Mouse (Mus musculus): ENCODE measurements around the gene Wdfy3. TPM values are rescaled to one million over a fixed set of nuclear protein-coding genes. Genes with fewer than 3 reads are reported as not detected.
"Not testable (repeated sequence)": the region's sequence is repeated elsewhere in the genome, so short reads cannot be mapped to it uniquely, and the experiment has no call there.

Gene Wdfy3
- 43.3 TPM in 2 replicates for polyA plus RNA-seq (2016; fragmentation: Nextera tagmentation; extraction: Ambion mirVana)

GRCm38 (mm10) chr5:102069767-102070413 lies at the start of gene Wdfy3:
Gene Wdfy3, minus strand, starts transcription at chr5:102069921.
- peak within 1 kb of the TSS; percentile 99 for H3K27ac ChIP-seq (replicated peaks)
- no peaks in the 10 kb centered on the region for H3K27me3 ChIP-seq
- peaks cover 43% of the 10 kb centered on the region for H3K4me1 ChIP-seq
- H3K4me3 ChIP-seq, result peak within 1 kb of the TSS; percentile 94
- WGBS, result under 1% methylated on average over 48 of the region's 62 CpGs
- no peaks in the 10 kb centered on the region; the same call in 1 of the 2 replicates for H3K36me3 ChIP-seq
- peak within 1 kb of the TSS; percentile 99 for H3K9ac ChIP-seq (replicated peaks)
- ATAC-seq (ENCODE audit: low FRiP score, low read depth), result peak; percentile 87
- H3K4me2 ChIP-seq (replicated peaks), result peak within 1 kb of the TSS; percentile 64
- no peaks in the 10 kb centered on the region for H3K9me3 ChIP-seq

DNA sequence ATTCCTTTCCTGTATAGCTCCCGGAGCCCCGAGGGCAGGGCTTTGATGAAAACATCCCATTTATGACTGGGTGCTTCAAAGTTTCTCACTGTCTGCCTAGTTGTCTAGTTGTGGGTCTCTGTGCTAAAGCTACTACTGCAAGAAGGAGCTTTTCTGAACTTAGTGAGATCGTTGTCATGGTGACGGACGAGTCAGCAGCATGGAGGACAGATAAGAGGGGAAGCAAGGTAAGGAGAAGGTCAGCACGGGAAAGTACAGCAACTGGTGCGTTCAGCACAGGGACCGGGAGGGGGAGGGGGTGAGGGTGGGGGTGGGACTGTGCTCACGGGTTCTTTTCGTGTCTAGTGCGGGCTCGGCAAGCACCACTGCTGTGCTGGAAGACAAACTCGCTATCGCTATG lies 43.3 kb upstream of the Wdfy3 start:
- H3K4me1 ChIP-seq, result peaks cover 14% of the 10 kb centered on the region
- H3K36me3 ChIP-seq, result no peaks in the 10 kb centered on the region
- H3K27me3 ChIP-seq, result no peaks in the 10 kb centered on the region
- no peak overlapping the region for H3K4me3 ChIP-seq
- no peaks in the 10 kb centered on the region for H3K9me3 ChIP-seq
- ATAC-seq (ENCODE audit: low FRiP score, low read depth), result no peak
- 65% methylated on average over 14 of the region's 14 CpGs for WGBS
- no peak overlapping the region for H3K9ac ChIP-seq (replicated peaks)
- no peak overlapping the region for H3K27ac ChIP-seq (replicated peaks)
- H3K4me2 ChIP-seq (replicated peaks), result no peak overlapping the region

GRCm38 (mm10) chr5:102112034-102112433 lies 42.3 kb upstream of the Wdfy3 start:
- Histone ChIP-seq H3K36me3 (no peaks in the 10 kb centered on the region), H3K9ac (replicated peaks) (no peak overlapping the region), H3K4me2 (replicated peaks) (no peak overlapping the region), H3K4me1 (peaks cover 14% of the 10 kb centered on the region), H3K27ac (replicated peaks) (no peak overlapping the region), H3K9me3 (no peaks in the 10 kb centered on the region), H3K4me3 (no peak overlapping the region), H3K27me3 (no peaks in the 10 kb centered on the region)
- 76% methylated on average over 7 of the region's 7 CpGs for WGBS
- no peak for ATAC-seq (ENCODE audit: low FRiP score, low read depth)

GRCm38 (mm10) chr5:102110031-102110430 lies 40.3 kb upstream of the Wdfy3 start:
- Histone ChIP-seq H3K27ac (replicated peaks) (peak overlapping the region; percentile 54), H3K4me3 (no peak overlapping the region), H3K4me1 (peaks cover 13% of the 10 kb centered on the region), H3K9me3 (no peaks in the 10 kb centered on the region), H3K27me3 (no peaks in the 10 kb centered on the region), H3K36me3 (no peaks in the 10 kb centered on the region), H3K9ac (replicated peaks) (no peak overlapping the region), H3K4me2 (replicated peaks) (no peak overlapping the region)
- ATAC-seq (ENCODE audit: low FRiP score, low read depth), result peak; percentile 73
- WGBS, result 57% methylated on average over 7 of the region's 7 CpGs

GRCm38 (mm10) chr5:102105919-102106318 lies 36.2 kb upstream of the Wdfy3 start:
- WGBS, result 72% methylated on average over 3 of the region's 3 CpGs
- Histone ChIP-seq H3K4me3 (no peak overlapping the region), H3K9ac (replicated peaks) (no peak overlapping the region), H3K27me3 (no peaks in the 10 kb centered on the region), H3K4me2 (replicated peaks) (no peak overlapping the region), H3K4me1 (peaks cover 7% of the 10 kb centered on the region; the same call in 1 of the 2 replicates), H3K36me3 (no peaks in the 10 kb centered on the region), H3K27ac (replicated peaks) (no peak overlapping the region), H3K9me3 (no peaks in the 10 kb centered on the region)
- peak; percentile 65; the same call in 1 of the 2 replicates for ATAC-seq (ENCODE audit: low FRiP score, low read depth)

GRCm38 (mm10) chr5:102101815-102102214 lies 32.1 kb upstream of the Wdfy3 start:
- 80% methylated on average over 1 of the region's 1 CpGs for WGBS
- H3K9ac ChIP-seq (replicated peaks); H3K27me3 ChIP-seq; H3K9me3 ChIP-seq; H3K4me2 ChIP-seq (replicated peaks); H3K36me3 ChIP-seq; ATAC-seq (ENCODE audit: low FRiP score, low read depth); H3K4me3 ChIP-seq: not testable (repeated sequence)
- H3K4me1 ChIP-seq, result peaks cover 17% of the 10 kb centered on the region
- H3K27ac ChIP-seq (replicated peaks), result 0 out of 2 replicates have a peak overlapping the region, but pooled peaks have one; percentile 83

- peak; percentile 87 for ATAC-seq (ENCODE audit: low FRiP score, low read depth)
- H3K9me3 ChIP-seq, result no peaks in the 10 kb centered on the region
- no peaks in the 10 kb centered on the region for H3K27me3 ChIP-seq
- H3K9ac ChIP-seq (replicated peaks), result peak overlapping the region; percentile 28; the same call in 1 of the 2 replicates
- H3K4me2 ChIP-seq (replicated peaks), result peak overlapping the region; percentile 47
- H3K36me3 ChIP-seq, result no peaks in the 10 kb centered on the region
- peak overlapping the region; percentile 12; the same call in 1 of the 2 replicates for H3K4me3 ChIP-seq
- WGBS, result 27% methylated on average over 21 of the region's 21 CpGs
- H3K27ac ChIP-seq (replicated peaks), result peak overlapping the region; percentile 83
- H3K4me1 ChIP-seq, result peaks cover 16% of the 10 kb centered on the region
These were observed 30.8 kb upstream of the Wdfy3 start for GRCm38 (mm10) chr5:102100246-102101241.

DNA sequence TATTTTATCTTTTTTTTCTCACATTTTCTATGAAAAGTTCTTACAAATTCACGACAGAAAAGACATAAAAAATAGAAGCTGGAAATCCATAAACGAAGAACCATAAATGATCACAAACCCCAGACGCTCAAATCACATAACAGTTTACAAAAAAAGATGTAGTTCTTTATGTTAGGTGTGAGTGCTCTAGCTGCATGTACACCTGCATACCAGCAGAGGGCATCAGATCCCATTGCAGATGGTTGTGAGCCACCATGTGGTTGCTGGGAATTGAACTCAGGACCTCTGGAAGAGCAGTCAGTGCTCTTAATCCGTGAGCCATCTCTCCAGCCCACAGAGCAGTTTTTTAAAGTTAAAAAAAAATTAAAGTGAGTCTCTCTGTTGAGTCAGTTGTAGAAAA lies 25.9 kb upstream of the Wdfy3 start:
- Histone ChIP-seq H3K36me3 (no peaks in the 10 kb centered on the region), H3K9me3 (no peaks in the 10 kb centered on the region), H3K4me3 (no peak overlapping the region), H3K27ac (replicated peaks) (no peak overlapping the region), H3K4me1 (peaks cover 7% of the 10 kb centered on the region), H3K9ac (replicated peaks) (no peak overlapping the region), H3K4me2 (replicated peaks) (no peak overlapping the region), H3K27me3 (no peaks in the 10 kb centered on the region)
- ATAC-seq (ENCODE audit: low FRiP score, low read depth), result no peak
- WGBS, result 84% methylated on average over 4 of the region's 4 CpGs

- no peaks in the 10 kb centered on the region for H3K4me1 ChIP-seq
- H3K36me3 ChIP-seq, result no peaks in the 10 kb centered on the region
- no peak for ATAC-seq (ENCODE audit: low FRiP score, low read depth)
- no peaks in the 10 kb centered on the region for H3K27me3 ChIP-seq
- 81% methylated on average over 3 of the region's 3 CpGs for WGBS
- H3K4me2 ChIP-seq (replicated peaks), result no peak overlapping the region
- no peaks in the 10 kb centered on the region for H3K9me3 ChIP-seq
- H3K9ac ChIP-seq (replicated peaks), result no peak overlapping the region
- no peak overlapping the region for H3K4me3 ChIP-seq
- no peak overlapping the region for H3K27ac ChIP-seq (replicated peaks)
These were observed 21.0 kb upstream of the Wdfy3 start for GRCm38 (mm10) chr5:102090686-102091085.

DNA sequence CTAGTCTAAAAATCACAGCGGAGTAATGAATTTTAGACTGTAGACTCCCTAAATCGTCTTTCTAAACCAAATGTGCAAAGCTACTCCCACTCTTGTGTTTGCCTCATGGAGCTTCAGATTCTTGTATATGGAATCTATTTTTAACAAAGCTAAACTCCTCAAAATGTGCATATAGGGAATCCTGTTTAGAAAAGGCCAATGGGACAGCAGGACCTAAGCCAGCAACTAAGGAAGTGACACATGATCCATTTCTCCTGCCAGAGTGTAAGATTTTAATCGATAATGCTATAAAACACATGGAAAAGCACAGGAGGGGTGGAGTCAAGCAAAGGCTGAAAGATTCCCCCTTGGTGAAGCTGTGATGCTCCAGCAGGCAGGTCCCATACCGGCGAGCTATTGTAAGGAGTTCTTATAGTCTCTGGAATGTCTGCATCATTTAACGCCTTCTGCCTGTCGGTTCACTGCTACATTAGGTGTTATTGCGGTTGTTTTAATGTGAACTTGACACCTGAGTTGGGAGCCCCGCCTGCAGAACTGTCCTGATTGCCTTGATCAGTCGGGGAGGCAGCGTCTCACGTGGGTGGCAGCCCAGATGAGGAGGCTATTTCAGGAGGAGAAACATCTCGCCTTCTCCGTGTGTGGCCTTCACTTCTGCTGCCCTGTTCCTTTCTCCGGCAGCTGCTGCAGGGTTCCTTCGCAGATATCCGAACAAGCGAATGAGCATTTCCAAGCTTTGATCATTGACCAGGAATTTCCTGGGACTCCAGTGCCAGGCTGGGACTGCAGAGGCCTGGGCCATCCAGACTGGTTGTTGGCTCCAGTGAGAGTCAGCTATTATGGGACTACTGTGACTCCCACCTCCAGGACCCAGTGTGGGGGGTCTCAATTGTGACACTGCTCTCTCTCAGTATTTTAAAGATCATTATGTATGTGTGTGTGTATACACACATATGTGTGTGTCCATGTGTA lies 15.3 kb upstream of the Wdfy3 start:
- Histone ChIP-seq H3K9me3 (no peaks in the 10 kb centered on the region), H3K27ac (replicated peaks) (no peak overlapping the region), H3K4me1 (no peaks in the 10 kb centered on the region), H3K4me3 (no peak overlapping the region), H3K36me3 (no peaks in the 10 kb centered on the region), H3K27me3 (no peaks in the 10 kb centered on the region), H3K9ac (replicated peaks) (no peak overlapping the region), H3K4me2 (replicated peaks) (no peak overlapping the region)
- 56% methylated on average over 18 of the region's 18 CpGs for WGBS
- no peak for ATAC-seq (ENCODE audit: low FRiP score, low read depth)

DNA sequence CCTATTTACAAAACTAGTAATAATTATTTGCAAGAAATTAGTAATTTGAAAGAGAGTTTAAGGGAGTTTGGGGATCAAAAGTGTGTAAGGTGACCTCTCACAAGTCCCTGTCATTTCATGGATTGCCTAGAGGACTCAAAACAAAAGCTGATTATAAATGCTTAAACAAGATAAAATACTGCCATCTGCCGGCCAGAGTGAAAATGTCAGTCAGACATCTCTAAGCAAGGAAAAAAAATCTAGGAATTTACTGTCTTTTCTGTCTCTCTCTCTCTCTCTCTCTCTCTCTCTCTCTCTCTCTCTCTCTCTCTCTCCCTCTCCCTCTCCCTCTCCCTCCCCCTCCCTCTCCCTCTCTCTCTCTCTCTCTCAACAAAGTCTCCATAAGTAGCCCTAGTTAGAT lies 4.4 kb upstream of the Wdfy3 start:
- no peaks in the 10 kb centered on the region for H3K36me3 ChIP-seq
- H3K4me3 ChIP-seq, result no peak overlapping the region
- no peaks in the 10 kb centered on the region for H3K9me3 ChIP-seq
- no peak overlapping the region for H3K4me2 ChIP-seq (replicated peaks)
- peaks cover 25% of the 10 kb centered on the region for H3K4me1 ChIP-seq
- no peak overlapping the region for H3K9ac ChIP-seq (replicated peaks)
- 0% methylated on average over 1 of the region's 1 CpGs for WGBS
- no peaks in the 10 kb centered on the region for H3K27me3 ChIP-seq
- ATAC-seq (ENCODE audit: low FRiP score, low read depth), result no peak
- H3K27ac ChIP-seq (replicated peaks), result no peak overlapping the region

Data from midbrain, embryonic 12.5 days (tissue).